Mouse (Mus musculus) stomach, embryonic 14.5 days (tissue): ENCODE measurements around the gene Decr2. TPM values are rescaled to one million over a fixed set of nuclear protein-coding genes. Genes with fewer than 3 reads are reported as not detected.
"Not testable (repeated sequence)": the region's sequence is repeated elsewhere in the genome, so short reads cannot be mapped to it uniquely, and the experiment has no call there.

Source experiments
- ATAC-seq: fragments of 200-750 bp; cut with Nextera tagmentation; 2 replicates; pipeline ENCODE4 v1.8.0; 2017; ENCODE audit warnings: low read depth, moderate TSS enrichment; ENCODE audit not compliant: insufficient number of reproducible peaks, insufficient read depth, low FRiP score
- H3K27ac ChIP-seq: fragments of 300-500 bp; sonication (generic); 2 replicates; pipeline ENCODE4 v1.5.1; 2014; ENCODE audit warnings: mild to moderate bottlenecking, low read length, moderate library complexity, mixed read lengths
- H3K27me3 ChIP-seq: fragments of 300-500 bp; sonication (generic); 2 replicates; pipeline ENCODE4 v1.6.1; 2014; ENCODE audit warnings: low read length, control low read depth, mixed read lengths; ENCODE audit not compliant: control insufficient read depth, insufficient read depth
- H3K36me3 ChIP-seq: fragments of 300-500 bp; sonication (generic); 2 replicates; pipeline ENCODE4 v1.6.1; 2014; ENCODE audit warnings: mild to moderate bottlenecking, control low read depth, low read length, moderate library complexity, mixed read lengths; ENCODE audit not compliant: control insufficient read depth, insufficient read depth
- H3K4me1 ChIP-seq: fragments of 300-500 bp; sonication (generic); 2 replicates; pipeline ENCODE4 v1.6.1; 2014; ENCODE audit warnings: low read length, control low read depth, mixed read lengths; ENCODE audit not compliant: control insufficient read depth, insufficient read depth
- H3K4me2 ChIP-seq: fragments of 300-500 bp; sonication (generic); replicated peaks from 2 replicates; pipeline ENCODE4 v1.6.1; 2014; ENCODE audit warnings: low read depth, low read length, control low read depth
- H3K4me3 ChIP-seq: fragments of 300-500 bp; sonication (generic); 2 replicates; pipeline ENCODE4 v1.5.1; 2014; ENCODE audit warnings: low read depth, low read length, control low read depth
- H3K9ac ChIP-seq: fragments of 300-500 bp; sonication (generic); replicated peaks from 2 replicates; pipeline ENCODE4 v1.6.1; 2014; ENCODE audit warnings: low read depth, mild to moderate bottlenecking, control low read depth, low read length, moderate library complexity, mixed read lengths
- H3K9me3 ChIP-seq: fragments of 300-500 bp; sonication (generic); 2 replicates; pipeline ENCODE4 v1.6.1; 2016; ENCODE audit warnings: low read depth, low read length, control low read depth; ENCODE audit not compliant: control insufficient read depth
- WGBS: fragments of 180-500 bp; shearing (Covaris S2); extraction: QIAGEN DNeasy Blood & Tissue Kit; methylation state at CpG from one replicate; pipeline ENCODE4 v1.1.7; 2014; 5-methylcytosine and 5-hydroxymethylcytosine counted together
- polyA plus RNA-seq: library from polyadenylated mRNA; unstranded; fragments of >200 nt; fragmentation: Nextera tagmentation; extraction: Ambion mirVana; gene quantifications from 2 replicates; pipeline ENCODE4 v1.2.1, GENCODE M21; 2014

Gene Decr2
- polyA plus RNA-seq, 1 experiment from 2014 or later: 40.4 TPM

- no peaks in the 10 kb centered on the region for H3K36me3 ChIP-seq
- H3K4me2 ChIP-seq: no peak overlapping the region
- no peaks in the 10 kb centered on the region for H3K9me3 ChIP-seq
- WGBS: 76% methylated on average over 4 of the region's 4 CpGs
- no peak overlapping the region for H3K9ac ChIP-seq
- no peak for ATAC-seq
- no peak overlapping the region for H3K4me3 ChIP-seq
- H3K27me3 ChIP-seq: no peaks in the 10 kb centered on the region
- H3K4me1 ChIP-seq: no peaks in the 10 kb centered on the region
- H3K27ac ChIP-seq: no peak overlapping the region
Observed at GRCm38 (mm10) chr17:26045285-26045684, 44.9 kb downstream of the Decr2 start.

GRCm38 (mm10) chr17:26043249-26043636, 46.9 kb downstream of the Decr2 start:
- no peak overlapping the region for H3K9ac ChIP-seq
- H3K9me3 ChIP-seq: no peaks in the 10 kb centered on the region
- H3K4me3 ChIP-seq: no peak overlapping the region
- H3K27me3 ChIP-seq: no peaks in the 10 kb centered on the region
- WGBS: 76% methylated on average over 5 of the region's 5 CpGs
- H3K4me1 ChIP-seq: no peaks in the 10 kb centered on the region
- no peak overlapping the region for H3K27ac ChIP-seq
- H3K36me3 ChIP-seq: no peaks in the 10 kb centered on the region
- H3K4me2 ChIP-seq: no peak overlapping the region
- ATAC-seq: no peak

GRCm38 (mm10) chr17:26042599-26043248, 47.4 kb downstream of the Decr2 start:
- Histone ChIP-seq H3K4me1 (no peaks in the 10 kb centered on the region), H3K36me3 (no peaks in the 10 kb centered on the region), H3K9me3 (no peaks in the 10 kb centered on the region), H3K27me3 (no peaks in the 10 kb centered on the region), H3K9ac (no peak overlapping the region), H3K4me2 (no peak overlapping the region), H3K4me3 (no peak overlapping the region), H3K27ac (no peak overlapping the region)
- WGBS: 88% methylated on average over 13 of the region's 13 CpGs
- no peak for ATAC-seq

GRCm38 (mm10) chr17:26041111-26041802, 48.9 kb downstream of the Decr2 start:
- no peak for ATAC-seq
- Histone ChIP-seq H3K36me3 (no peaks in the 10 kb centered on the region), H3K4me1 (no peaks in the 10 kb centered on the region), H3K27ac (no peak overlapping the region), H3K9ac (no peak overlapping the region), H3K4me2 (no peak overlapping the region), H3K9me3 (no peaks in the 10 kb centered on the region), H3K27me3 (no peaks in the 10 kb centered on the region), H3K4me3 (no peak overlapping the region)
- WGBS: 47% methylated on average over 9 of the region's 9 CpGs

DNA sequence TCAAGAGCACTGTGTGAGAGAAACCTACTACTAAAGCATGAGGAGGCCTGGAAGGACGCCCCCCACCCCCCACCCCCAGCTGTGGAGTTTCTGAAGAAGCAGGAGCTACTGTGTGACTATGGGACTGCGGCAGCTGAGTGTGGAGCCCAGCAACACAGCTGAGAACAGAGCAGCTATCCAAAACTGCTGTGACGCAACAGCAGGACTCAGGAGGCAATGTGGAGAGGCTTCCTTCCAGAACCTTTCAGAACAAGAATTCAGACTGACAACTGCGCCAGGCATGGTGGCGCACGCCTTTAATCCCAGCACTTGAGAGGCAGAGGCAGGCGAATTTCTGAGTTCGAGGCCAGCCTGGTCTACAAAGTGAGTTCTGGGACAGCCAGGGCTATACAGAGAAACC, 49.4 kb downstream of the Decr2 start:
- not testable (repeated sequence) for ATAC-seq
- 76% methylated on average over 8 of the region's 8 CpGs for WGBS

DNA sequence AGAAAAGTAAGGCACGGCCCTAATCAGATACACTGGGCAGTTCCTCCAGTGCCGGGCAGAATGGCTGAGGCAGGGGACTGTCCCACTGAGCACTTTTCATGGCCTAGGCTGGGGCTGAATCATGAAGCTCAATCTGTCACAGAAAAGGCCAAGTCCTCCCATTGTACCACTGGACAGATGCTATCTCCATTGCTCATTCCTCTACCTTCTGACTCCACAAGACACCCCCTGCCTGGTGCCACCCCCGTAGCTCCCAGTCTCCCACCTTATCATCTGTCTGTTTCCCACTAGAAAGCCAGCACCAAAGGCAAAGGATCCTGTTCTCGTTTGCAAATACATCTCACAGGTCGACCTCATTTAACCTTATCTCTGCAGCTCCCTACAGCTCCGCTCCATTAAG, 58.1 kb downstream of the Decr2 start:
- H3K4me1 ChIP-seq: no peaks in the 10 kb centered on the region
- no peak for ATAC-seq
- H3K36me3 ChIP-seq: peaks cover 5% of the 10 kb centered on the region; the same call in 1 of the 2 replicates
- H3K4me2 ChIP-seq: no peak overlapping the region
- WGBS: 77% methylated on average over 6 of the region's 6 CpGs
- no peak overlapping the region for H3K27ac ChIP-seq
- no peak overlapping the region for H3K4me3 ChIP-seq
- no peak overlapping the region for H3K9ac ChIP-seq
- no peaks in the 10 kb centered on the region for H3K27me3 ChIP-seq
- no peaks in the 10 kb centered on the region for H3K9me3 ChIP-seq

More for the DNA sequence above, 49.4 kb downstream of the Decr2 start:
- H3K4me3 ChIP-seq, H3K9me3 ChIP-seq, H3K36me3 ChIP-seq, H3K9ac ChIP-seq, H3K27me3 ChIP-seq, H3K27ac ChIP-seq, H3K4me2 ChIP-seq, H3K4me1 ChIP-seq: not testable (repeated sequence)

DNA sequence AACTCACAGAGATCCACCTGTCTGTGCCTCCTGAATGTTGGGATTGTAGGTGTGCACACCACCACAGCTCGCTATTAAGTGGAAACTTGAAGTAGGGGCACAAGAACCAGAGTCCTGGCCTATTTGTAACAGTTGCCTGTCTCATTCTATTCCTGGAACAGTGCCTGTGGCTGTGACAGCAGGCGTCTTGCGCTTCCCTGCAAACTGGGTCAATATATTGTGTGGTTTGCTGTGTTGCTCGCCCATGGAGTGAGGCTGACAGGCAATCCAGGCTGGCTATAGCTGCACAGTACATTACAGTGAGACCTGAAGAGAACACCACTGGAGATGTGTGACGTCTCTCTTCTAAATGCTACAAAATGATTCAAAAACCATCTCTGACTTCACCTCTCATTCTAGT, 58.6 kb downstream of the Decr2 start:
- 90% methylated on average over 5 of the region's 5 CpGs for WGBS
- Histone ChIP-seq H3K4me3 (no peak overlapping the region), H3K4me1 (no peaks in the 10 kb centered on the region), H3K27ac (no peak overlapping the region), H3K9me3 (no peaks in the 10 kb centered on the region), H3K36me3 (peaks cover 5% of the 10 kb centered on the region; the same call in 1 of the 2 replicates), H3K9ac (no peak overlapping the region), H3K4me2 (no peak overlapping the region), H3K27me3 (no peaks in the 10 kb centered on the region)
- ATAC-seq: no peak
